Mouse (Mus musculus) ES-CJ7 (cell line): ENCODE data around the gene Vmn1r47.
"Not testable (repeated sequence)": the region's sequence is repeated elsewhere in the genome, so short reads cannot be mapped to it uniquely, and the experiment has no call there.

Source experiments
- DNase-seq: peaks from one replicate; pipeline ENCODE4 v3.0.0; 2011; ENCODE audit warnings: low read depth, low spot score

Gene Vmn1r47

GRCm38 (mm10) chr6:90015847-90016246 lies at the start of gene Vmn1r47:
TSS of gene Vmn1r47 (plus strand) at chr6:90016147.
- DNase-seq: not testable (repeated sequence)

GRCm38 (mm10) chr6:89966341-89966740 lies 49.6 kb upstream of the Vmn1r47 start:
- no peak for DNase-seq

DNA sequence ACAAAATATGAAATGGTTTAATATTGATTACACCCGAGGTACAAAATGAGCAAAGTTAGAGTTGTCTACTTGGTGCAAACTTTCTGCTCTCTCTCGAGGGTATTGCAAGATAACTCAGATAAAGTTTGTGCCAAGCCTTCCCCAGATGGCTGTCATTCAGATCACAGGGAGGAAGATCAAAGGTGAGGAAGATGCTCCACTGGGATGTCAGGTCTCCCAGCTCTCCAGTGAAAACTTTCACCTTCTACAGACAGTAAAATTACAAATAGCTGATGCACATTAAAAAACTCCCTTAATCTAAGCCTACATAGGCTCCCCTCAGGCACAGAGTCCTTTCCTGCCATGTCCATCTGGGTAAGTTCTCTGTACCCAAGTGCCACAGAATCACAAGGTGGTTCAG lies 46.9 kb upstream of the Vmn1r47 start, which contains the start of gene Vmn1r46:
Vmn1r46 (plus strand) TSS at position 301 of the 400 bp plus-strand sequence.
- DNase-seq: no peak

DNA sequence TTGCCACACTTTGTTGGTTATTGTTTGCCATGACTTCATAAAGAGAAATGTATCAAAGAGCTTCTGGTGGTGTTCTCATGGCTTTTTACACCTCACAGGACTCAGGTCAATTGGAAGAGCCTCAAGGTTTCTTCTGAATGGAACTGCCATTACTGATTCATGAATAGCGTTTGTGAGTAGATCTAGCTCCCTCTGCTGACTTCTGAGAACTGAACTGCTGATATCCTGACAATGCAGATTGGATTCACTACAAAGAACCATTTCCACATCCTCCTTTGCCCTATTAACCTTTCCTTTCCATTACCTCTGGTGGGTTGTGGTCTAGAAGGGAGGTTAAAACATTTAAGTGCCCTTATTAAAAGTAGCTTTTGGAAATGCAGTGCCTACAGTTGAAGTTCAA lies 30.0 kb upstream of the Vmn1r47 start:
- peak; percentile 28 for DNase-seq

GRCm38 (mm10) chr6:90036741-90037140 lies 20.8 kb downstream of the Vmn1r47 start, which contains the start of gene Vmn1r48:
TSS of gene Vmn1r48 (minus strand) at chr6:90036841.
- DNase-seq: not testable (repeated sequence)
